Mouse (Mus musculus) liver, embryonic 12.5 days (tissue): Measurements from ENCODE around the gene 4930556J24Rik. TPM values are rescaled to one million over a fixed set of nuclear protein-coding genes. Genes with fewer than 3 reads are reported as not detected.

ENCODE experiments used
- ATAC-seq: fragments of 200-750 bp; cut with Nextera tagmentation; 2 replicates; pipeline ENCODE4 v1.8.0; 2017; ENCODE audit warnings: moderate number of reproducible peaks, mild to moderate bottlenecking, moderate library complexity
- H3K27ac ChIP-seq: fragments of 300-500 bp; sonication (generic); 2 replicates; pipeline ENCODE4 v1.5.1; 2016; ENCODE audit warnings: mild to moderate bottlenecking
- H3K27me3 ChIP-seq: fragments of 300-500 bp; sonication (generic); replicated peaks from 2 replicates; pipeline ENCODE4 v1.6.1; 2016; ENCODE audit warnings: mild to moderate bottlenecking, moderate library complexity
- H3K36me3 ChIP-seq: fragments of 300-500 bp; sonication (generic); 2 replicates; pipeline ENCODE4 v1.6.1; 2016; ENCODE audit warnings: mild to moderate bottlenecking, moderate library complexity
- H3K4me1 ChIP-seq: fragments of 300-500 bp; sonication (generic); 2 replicates; pipeline ENCODE4 v1.6.1; 2016
- H3K4me2 ChIP-seq: fragments of 300-500 bp; sonication (generic); 2 replicates; pipeline ENCODE4 v1.6.1; 2016; ENCODE audit warnings: mild to moderate bottlenecking, moderate library complexity
- H3K4me3 ChIP-seq: fragments of 300-500 bp; sonication (generic); 2 replicates; pipeline ENCODE4 v1.5.1; 2016; ENCODE audit warnings: mild to moderate bottlenecking, moderate library complexity
- H3K9ac ChIP-seq: fragments of 300-500 bp; sonication (generic); 2 replicates; pipeline ENCODE4 v1.6.1; 2016; ENCODE audit warnings: mild to moderate bottlenecking, moderate library complexity
- H3K9me3 ChIP-seq: fragments of 300-500 bp; sonication (generic); replicated peaks from 2 replicates; pipeline ENCODE4 v1.6.1; 2016; ENCODE audit warnings: mild to moderate bottlenecking, moderate library complexity
- WGBS: fragments of 180-500 bp; shearing (Covaris S2); methylation state at CpG from one replicate; pipeline ENCODE4 v1.1.7; 2016; ENCODE audit not compliant: insufficient replicate concordance; 5-methylcytosine and 5-hydroxymethylcytosine counted together
- polyA plus RNA-seq: library from polyadenylated mRNA; unstranded; fragments of >200 nt; fragmentation: Nextera tagmentation; extraction: Ambion mirVana; gene quantifications from 2 replicates; pipeline ENCODE4 v1.2.1, GENCODE M21; 2016

Gene 4930556J24Rik
- polyA plus RNA-seq, 1 experiment from 2014 or later = 0.13 TPM

DNA sequence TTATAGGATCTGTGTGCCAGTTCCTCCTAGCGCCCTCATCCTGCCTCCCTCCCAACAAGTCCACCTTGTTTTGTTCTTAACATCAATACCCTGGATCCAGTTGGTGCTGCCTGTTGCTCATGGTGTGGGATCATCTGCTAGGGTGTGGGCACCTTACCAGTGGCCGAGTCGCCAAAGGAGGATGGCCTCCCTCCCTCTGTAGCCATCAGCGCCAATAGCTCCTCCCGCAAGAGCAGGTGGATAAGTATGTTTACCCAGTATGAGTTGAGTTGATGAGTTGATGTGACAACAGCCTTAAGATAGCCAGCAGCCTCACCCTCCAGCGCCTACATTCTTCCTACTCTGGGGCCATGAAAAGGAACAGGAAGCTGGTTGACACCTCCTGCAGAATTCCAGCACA lies 76.3 kb downstream of the 4930556J24Rik start:
- ATAC-seq = no peak
- no peaks in the 10 kb centered on the region for H3K27me3 ChIP-seq
- no peak overlapping the region for H3K9ac ChIP-seq
- H3K4me2 ChIP-seq = no peak overlapping the region
- WGBS = 59% methylated on average over 6 of the region's 6 CpGs
- H3K36me3 ChIP-seq = no peaks in the 10 kb centered on the region
- no peak overlapping the region for H3K27ac ChIP-seq
- peaks cover 4% of the 10 kb centered on the region for H3K4me1 ChIP-seq
- H3K4me3 ChIP-seq = no peak overlapping the region
- no peaks in the 10 kb centered on the region for H3K9me3 ChIP-seq

DNA sequence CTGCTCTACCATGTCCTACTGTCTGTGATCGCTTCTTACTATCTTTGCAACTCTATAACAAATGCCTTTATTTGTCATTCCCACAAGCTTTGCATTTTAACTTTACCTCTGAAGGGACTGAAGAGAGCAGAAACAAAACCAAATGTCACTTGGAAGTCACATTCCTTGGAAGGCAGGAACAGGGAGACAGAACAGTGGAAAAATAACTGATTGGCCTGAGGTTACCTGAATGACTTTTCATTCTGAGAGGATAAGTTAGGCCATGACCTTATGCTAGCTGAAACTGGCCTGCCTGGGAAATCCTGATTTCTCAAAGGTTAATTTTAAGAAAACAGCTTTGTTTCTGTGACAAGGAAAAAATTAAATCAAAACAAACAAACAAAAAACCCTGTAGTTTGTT lies 80.6 kb downstream of the 4930556J24Rik start:
- WGBS = 95% methylated on average over 1 of the region's 1 CpGs
- Histone ChIP-seq H3K4me2 (no peak overlapping the region), H3K9me3 (no peaks in the 10 kb centered on the region), H3K9ac (no peak overlapping the region), H3K36me3 (no peaks in the 10 kb centered on the region), H3K4me3 (no peak overlapping the region), H3K4me1 (peaks cover 15% of the 10 kb centered on the region), H3K27ac (no peak overlapping the region), H3K27me3 (peaks cover 5% of the 10 kb centered on the region; the same call in 1 of the 2 replicates)
- no peak for ATAC-seq

DNA sequence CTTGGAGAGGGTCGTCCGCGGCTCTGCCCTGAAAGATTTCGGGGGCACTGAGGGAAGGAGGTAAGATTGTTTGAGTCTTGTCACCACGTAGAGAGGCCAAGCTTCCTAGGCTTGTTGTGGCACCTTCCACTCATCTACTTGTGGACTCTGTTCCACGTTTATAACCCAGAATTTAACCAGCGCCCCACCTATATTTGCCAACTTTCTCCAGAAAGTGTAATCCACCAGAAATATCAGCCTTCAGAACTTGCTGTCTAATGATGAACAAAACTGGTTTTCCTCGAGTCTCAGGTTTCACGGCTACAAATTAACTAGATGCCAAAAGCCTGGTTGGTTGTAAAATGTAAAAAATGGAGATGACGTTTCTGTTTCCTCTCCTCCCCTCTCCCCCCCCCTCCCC lies 81.1 kb downstream of the 4930556J24Rik start:
- 0 out of 2 replicates have a peak, but pooled peaks have one; percentile 2 for ATAC-seq
- Histone ChIP-seq H3K4me1 (peaks cover 15% of the 10 kb centered on the region), H3K4me3 (peak overlapping the region; percentile 61), H3K36me3 (no peaks in the 10 kb centered on the region), H3K27ac (no peak overlapping the region), H3K9me3 (no peaks in the 10 kb centered on the region), H3K4me2 (peak overlapping the region; percentile 86), H3K27me3 (peaks cover 5% of the 10 kb centered on the region; the same call in 1 of the 2 replicates), H3K9ac (peak overlapping the region; percentile 63)
- WGBS = 6% methylated on average over 10 of the region's 10 CpGs

DNA sequence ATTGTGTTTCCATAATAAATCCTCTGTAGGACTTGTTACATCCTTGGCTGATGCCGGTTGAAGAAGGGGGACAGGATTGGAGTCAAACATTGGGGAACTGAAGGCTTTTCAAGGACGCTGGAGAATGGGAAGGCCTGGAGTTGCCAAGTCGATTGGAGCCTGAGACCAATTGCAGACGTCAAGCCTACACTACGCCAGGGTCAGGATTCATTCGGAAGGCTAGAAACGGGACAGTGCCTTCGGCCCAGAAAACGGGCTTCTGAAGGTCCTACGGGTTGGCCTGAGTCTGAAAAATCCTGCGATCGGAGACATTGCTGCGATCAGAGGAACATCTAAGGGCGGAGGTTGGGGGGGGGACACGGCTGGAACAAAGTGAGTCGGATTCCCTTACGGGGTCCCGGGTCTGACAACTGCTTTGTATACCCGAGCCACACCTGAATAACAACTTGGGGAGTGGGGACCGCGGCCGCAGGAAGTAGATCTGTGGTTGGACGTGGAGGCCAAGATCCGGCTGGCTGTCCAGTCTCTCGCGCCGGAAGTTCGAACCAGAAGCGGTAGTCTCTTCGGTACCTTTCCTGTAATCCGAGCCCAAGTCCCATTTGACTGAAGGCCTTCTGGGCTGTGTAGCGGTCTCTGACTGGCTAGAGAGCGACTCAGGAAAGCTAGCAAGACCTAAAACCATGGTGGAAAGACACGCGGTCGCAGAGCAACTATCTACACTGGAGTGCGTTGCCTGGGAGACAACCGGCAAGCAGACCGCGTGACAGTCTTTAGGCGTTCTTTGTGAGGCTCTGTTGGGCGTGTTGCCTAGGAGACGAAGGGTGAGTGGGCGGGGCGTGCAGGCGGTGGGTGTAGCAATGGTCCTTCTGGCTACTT lies 81.9 kb downstream of the 4930556J24Rik start, which contains the start of the genes 4921536K21Rik and Dusp18:
Gene 4921536K21Rik, minus strand, starts transcription at position 693 of the 876 bp plus-strand sequence.
Gene Dusp18, plus strand, starts transcription at position 835 of the 876 bp plus-strand sequence.
- Histone ChIP-seq H3K4me3 (peak within 1 kb of the TSS; percentile 61), H3K4me1 (peaks cover 15% of the 10 kb centered on the region), H3K4me2 (peak within 1 kb of the TSS; percentile 86), H3K36me3 (no peaks in the 10 kb centered on the region), H3K9ac (peak within 1 kb of the TSS; percentile 63), H3K27me3 (peaks cover 5% of the 10 kb centered on the region; the same call in 1 of the 2 replicates), H3K27ac (no peak within 1 kb of the TSS), H3K9me3 (no peaks in the 10 kb centered on the region)
- ATAC-seq = peak; percentile 96
- WGBS = 4% methylated on average over 46 of the region's 46 CpGs

DNA sequence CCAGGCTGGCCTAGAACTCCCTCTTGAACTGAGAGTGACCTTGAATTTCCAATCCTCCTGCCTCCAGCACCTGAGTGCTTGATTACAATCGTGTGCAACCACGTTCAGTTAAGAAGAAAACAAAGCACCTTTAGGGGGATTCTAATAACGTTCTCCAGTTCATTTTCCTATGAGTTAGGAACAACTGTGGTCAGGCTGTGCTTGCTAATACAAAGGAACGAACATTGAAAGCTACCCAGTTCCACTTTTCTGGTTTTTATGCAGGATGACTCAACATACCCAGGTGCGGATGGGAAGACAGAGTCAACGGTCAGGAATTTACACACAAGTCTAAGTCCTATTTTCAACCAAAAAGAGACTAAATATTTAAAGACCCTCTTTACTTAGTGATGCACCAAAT lies 82.6 kb downstream of the 4930556J24Rik start:
- Histone ChIP-seq H3K9me3 (no peaks in the 10 kb centered on the region), H3K4me3 (no peak overlapping the region), H3K9ac (no peak overlapping the region), H3K36me3 (no peaks in the 10 kb centered on the region), H3K4me1 (peaks cover 15% of the 10 kb centered on the region), H3K4me2 (peak overlapping the region; percentile 86; the same call in 1 of the 2 replicates), H3K27me3 (peaks cover 9% of the 10 kb centered on the region; the same call in 1 of the 2 replicates), H3K27ac (no peak overlapping the region)
- 59% methylated on average over 6 of the region's 6 CpGs for WGBS
- no peak for ATAC-seq

Other genes with a start within 250 kb of the 4930556J24Rik start
- 0.15 and 0.20 TPM in 2 replicates for gene Osbp2, start 112.9 kb downstream of the 4930556J24Rik start, polyA plus RNA-seq
- 0.05 TPM in 1 of 2 replicates, not detected in the other for gene 4921536K21Rik, start 81.7 kb downstream of the 4930556J24Rik start, polyA plus RNA-seq
- gene Dusp18, start 81.5 kb downstream of the 4930556J24Rik start, polyA plus RNA-seq = 0.80 and 0.95 TPM in 2 replicates
- 0.86 and 1.2 TPM in 2 replicates for gene Slc35e4, start 62.1 kb downstream of the 4930556J24Rik start, polyA plus RNA-seq
- 14.0 and 14.5 TPM in 2 replicates for gene Tcn2, start 44.6 kb downstream of the 4930556J24Rik start, polyA plus RNA-seq
- gene Pes1, start 12.8 kb downstream of the 4930556J24Rik start, polyA plus RNA-seq = 72.0 and 74.0 TPM in 2 replicates
- gene Gal3st1, start 6.9 kb upstream of the 4930556J24Rik start, polyA plus RNA-seq = 0.72 and 0.85 TPM in 2 replicates
- gene Sec14l4, start 54.7 kb upstream of the 4930556J24Rik start, polyA plus RNA-seq = 0.62 and 0.71 TPM in 2 replicates
- not detected in 2 replicates for gene Sec14l3, start 88.1 kb upstream of the 4930556J24Rik start, polyA plus RNA-seq
- 32.2 and 35.9 TPM in 2 replicates for gene Mtfp1, start 118.7 kb upstream of the 4930556J24Rik start, polyA plus RNA-seq
- gene Sec14l2, start 146.6 kb upstream of the 4930556J24Rik start, polyA plus RNA-seq = 5.4 and 5.9 TPM in 2 replicates
- gene Rnf215, start 158.4 kb upstream of the 4930556J24Rik start, polyA plus RNA-seq = 9.7 and 10.6 TPM in 2 replicates
- 1.4 and 1.5 TPM in 2 replicates for gene Ccdc157, start 183.5 kb upstream of the 4930556J24Rik start, polyA plus RNA-seq
- gene Sf3a1, start 183.6 kb upstream of the 4930556J24Rik start, polyA plus RNA-seq = 41.7 and 42.1 TPM in 2 replicates
- gene Tbc1d10a, start 210.0 kb upstream of the 4930556J24Rik start, polyA plus RNA-seq = 9.8 and 10.7 TPM in 2 replicates
- gene Castor1, start 241.4 kb upstream of the 4930556J24Rik start, polyA plus RNA-seq = 2.1 and 2.3 TPM in 2 replicates